Mouse (Mus musculus) Patski (cell line): Measurements from ENCODE around the gene Zic1. TPM values are rescaled to one million over a fixed set of nuclear protein-coding genes. Genes with fewer than 3 reads are reported as not detected.

ENCODE experiments used
- ATAC-seq: fragments of 100-300 bp; one replicate; pipeline ENCODE4 v1.8.0; 2021
- CTCF ChIA-PET: fragments of 350-600 bp; sonication (Branson Sonifier 250); formaldehyde crosslinking; loops from one replicate; lab custom pipeline; 2022; ENCODE audit warnings: inconsistent platforms; lab: Charles Lee
- POLR2A ChIA-PET: fragments of 350-600 bp; sonication (Branson Sonifier 250); formaldehyde crosslinking; loops from one replicate; lab custom pipeline; 2022; ENCODE audit warnings: antibody characterized with exemption, inconsistent platforms; lab: Charles Lee
- DNase-seq: peaks from one replicate; pipeline ENCODE4 v3.0.0-alpha.2; 2011; ENCODE audit warnings: low read depth, low spot score
- H3K27me3 ChIP-seq: fragments of 371-371 bp; one replicate; pipeline ENCODE4 v1.5.1; 2021
- CTCF ChIP-seq: fragments of 100-300 bp; IDR thresholded peaks from one replicate; pipeline ENCODE4 v1.5.1; 2021
- in situ Hi-C: fragments of 300-500 bp; cut with MboI; formaldehyde crosslinking; loops from 3 replicates; pipeline ENCODE4 v1.11.1; 2018; ENCODE audit warnings: low pct_unique_long_range_greater_than_20kb, mixed read lengths
- polyA plus RNA-seq: library from polyadenylated mRNA; unstranded; gene quantifications from one replicate; pipeline ENCODE4 v1.2.3, GENCODE M21; 2021

Gene Zic1
- polyA plus RNA-seq, 1 experiment from 2014 or later = not detected

- ChIA-PET POLR2A (no interaction called here), CTCF (no interaction called here)
- no peak for TF ChIP-seq CTCF
- no peak for DNase-seq
- no peak for ATAC-seq
- peaks cover 71% of the 10 kb centered on the region for H3K27me3 ChIP-seq
- in situ Hi-C loops = no loop called here
Observed at GRCm38 (mm10) chr9:91395066-91395772, 29.6 kb upstream of the Zic1 start.

- CTCF ChIA-PET = no interaction called here
- ATAC-seq = no peak
- DNase-seq = no peak
- POLR2A ChIA-PET = no interaction called here
- peaks cover 66% of the 10 kb centered on the region for H3K27me3 ChIP-seq
- in situ Hi-C loops = no loop called here
- no peak for TF ChIP-seq CTCF
Observed at GRCm38 (mm10) chr9:91394211-91394646, 28.6 kb upstream of the Zic1 start.

DNA sequence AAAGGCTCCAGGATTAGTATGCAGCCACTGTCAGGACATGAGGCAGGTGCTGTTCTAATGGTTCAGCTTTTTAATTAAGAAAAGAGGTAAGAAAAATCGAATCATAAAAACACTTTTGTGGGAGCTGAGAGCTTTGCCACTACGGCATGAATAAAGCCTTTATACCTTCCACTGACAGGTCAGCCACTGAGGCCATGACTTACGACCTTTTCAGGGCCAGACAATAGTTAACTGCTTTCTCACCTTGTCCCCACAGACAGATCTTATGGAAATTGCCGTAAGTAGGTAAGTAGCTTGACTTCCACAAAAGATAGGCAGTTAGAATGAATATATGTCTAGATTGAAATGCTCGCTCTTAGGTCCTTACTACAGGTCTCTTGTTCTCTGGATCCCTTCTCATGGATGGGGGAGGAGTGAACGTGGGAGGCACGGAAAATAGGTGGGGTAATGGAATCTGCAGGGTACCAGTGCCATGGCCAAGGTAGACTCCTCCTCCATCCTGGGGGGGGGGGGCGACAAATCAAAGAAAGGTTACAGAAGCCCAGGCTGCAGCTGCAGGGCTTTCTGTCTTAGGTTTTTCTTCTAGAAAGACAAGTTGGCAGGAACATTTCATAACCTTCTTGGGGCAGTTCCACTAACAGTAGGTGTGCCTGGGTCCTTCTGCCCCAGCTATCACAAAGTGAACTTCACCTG lies 27.9 kb upstream of the Zic1 start:
- no peak for DNase-seq
- in situ Hi-C loops = no loop called here
- ChIA-PET CTCF (no interaction called here), POLR2A (no interaction called here)
- ATAC-seq = no peak
- TF ChIP-seq CTCF = no peak
- H3K27me3 ChIP-seq = peaks cover 66% of the 10 kb centered on the region

DNA sequence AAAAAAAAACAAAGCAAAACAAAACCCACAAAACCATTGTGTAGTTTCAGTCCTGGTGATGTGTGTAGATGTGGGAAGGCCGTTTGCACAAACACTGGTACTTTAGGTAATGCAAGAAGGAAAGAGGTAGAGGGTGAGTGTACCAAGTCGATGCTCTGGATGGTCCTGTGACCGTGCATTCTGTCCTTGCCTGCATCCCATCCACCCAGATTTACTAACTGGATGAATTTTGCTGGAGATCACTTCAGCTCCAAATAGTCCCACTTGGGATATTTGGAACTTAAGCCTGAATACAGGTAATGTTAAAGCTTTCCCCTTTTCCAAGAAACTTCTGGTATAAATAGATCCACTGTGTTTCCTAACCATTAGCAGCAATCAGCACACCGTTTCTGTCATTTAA lies 22.6 kb upstream of the Zic1 start:
- H3K27me3 ChIP-seq = peaks cover 74% of the 10 kb centered on the region
- TF ChIP-seq CTCF = no peak
- ChIA-PET CTCF (no interaction called here), POLR2A (no interaction called here)
- DNase-seq (no peak), ATAC-seq (no peak)
- in situ Hi-C loops = no loop called here

DNA sequence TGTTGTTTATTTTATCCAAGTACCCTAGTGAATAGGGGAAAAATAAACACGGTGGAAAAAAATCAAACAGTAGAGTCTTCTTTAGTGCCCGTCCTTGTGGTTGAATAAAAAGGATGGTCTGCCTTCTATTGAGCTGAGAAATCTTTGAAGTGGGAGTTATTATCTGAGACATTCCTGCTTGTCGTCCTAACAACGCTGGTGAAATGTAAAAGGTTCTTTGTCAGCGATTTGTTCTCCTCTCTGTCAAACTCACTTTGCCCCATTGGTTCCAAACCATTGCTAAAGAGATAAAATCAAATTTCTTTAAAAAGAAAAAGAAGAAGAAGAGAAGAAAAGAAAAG lies 22.1 kb upstream of the Zic1 start:
- ATAC-seq (no peak), DNase-seq (no peak)

DNA sequence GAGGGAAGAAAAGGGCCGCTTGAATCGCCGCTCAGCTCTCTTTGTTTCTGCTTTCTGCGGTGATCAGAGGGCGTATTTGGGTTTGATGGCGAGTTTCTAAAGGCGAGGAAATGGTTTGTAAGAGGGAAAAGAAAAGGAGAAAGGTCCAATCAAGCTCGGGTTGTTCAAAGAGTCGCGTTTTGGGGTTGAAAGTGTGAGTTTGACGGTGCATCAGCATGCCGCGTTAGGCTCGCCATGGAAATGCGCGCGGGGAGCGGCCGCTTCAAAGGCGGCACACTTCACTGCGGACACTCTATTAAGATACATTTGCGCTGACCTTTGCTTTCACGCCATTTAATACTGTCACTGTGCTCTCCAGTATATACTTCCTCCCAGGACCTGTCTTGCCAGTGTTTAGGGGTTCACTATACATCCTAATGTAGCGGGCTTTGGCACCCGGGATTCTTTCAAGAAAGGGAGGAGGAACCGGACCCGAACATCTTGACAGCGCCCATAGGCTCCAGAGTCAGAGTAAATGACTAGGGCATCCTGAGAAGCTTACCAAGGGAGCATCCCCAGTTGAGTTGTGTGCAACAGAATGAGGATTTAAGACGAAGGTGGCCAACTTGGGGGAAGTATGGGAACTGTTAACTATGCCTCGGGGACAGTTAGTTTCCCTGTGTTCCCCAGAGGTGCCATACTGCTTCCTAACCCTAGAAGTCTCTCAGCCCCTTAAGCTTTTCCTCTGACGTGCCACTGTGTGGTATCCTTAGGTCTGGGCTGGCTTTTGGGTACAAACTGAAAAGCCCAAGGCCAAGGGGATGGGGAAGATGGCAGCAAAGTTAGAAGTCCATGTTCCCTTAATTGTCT lies 21.5 kb upstream of the Zic1 start:
- ChIA-PET CTCF (no interaction called here), POLR2A (no interaction called here)
- TF ChIP-seq CTCF = no peak
- DNase-seq = no peak
- no peak for ATAC-seq
- in situ Hi-C loops = no loop called here
- peaks cover 77% of the 10 kb centered on the region for H3K27me3 ChIP-seq

More for the DNA sequence above, 22.1 kb upstream of the Zic1 start:
- H3K27me3 ChIP-seq = peaks cover 75% of the 10 kb centered on the region
- in situ Hi-C loops = no loop called here
- ChIA-PET CTCF (no interaction called here), POLR2A (no interaction called here)
- no peak for TF ChIP-seq CTCF

DNA sequence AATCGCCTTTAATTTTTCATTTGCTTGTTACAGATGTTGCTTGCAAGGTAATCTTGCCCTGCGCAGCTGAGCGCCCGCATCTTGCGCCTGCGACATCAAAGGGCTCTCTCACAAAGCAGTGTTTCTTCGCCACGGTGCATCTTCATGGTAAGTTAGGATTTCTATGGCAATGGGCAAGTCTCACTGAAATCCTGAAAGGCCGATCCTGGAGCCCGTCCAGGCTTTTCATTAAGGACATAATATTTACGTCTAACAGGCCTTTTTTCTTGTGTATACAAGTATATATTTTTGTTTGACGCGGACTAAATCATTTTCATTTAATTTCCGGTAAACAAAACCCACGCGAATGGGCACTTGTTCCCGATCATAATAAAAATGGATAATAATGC lies 20.9 kb upstream of the Zic1 start:
- ATAC-seq (no peak), DNase-seq (no peak)
- CTCF ChIA-PET = no interaction called here
- in situ Hi-C loops = no loop called here
- POLR2A ChIA-PET = no interaction called here
- TF ChIP-seq CTCF = no peak
- H3K27me3 ChIP-seq = peaks cover 70% of the 10 kb centered on the region

DNA sequence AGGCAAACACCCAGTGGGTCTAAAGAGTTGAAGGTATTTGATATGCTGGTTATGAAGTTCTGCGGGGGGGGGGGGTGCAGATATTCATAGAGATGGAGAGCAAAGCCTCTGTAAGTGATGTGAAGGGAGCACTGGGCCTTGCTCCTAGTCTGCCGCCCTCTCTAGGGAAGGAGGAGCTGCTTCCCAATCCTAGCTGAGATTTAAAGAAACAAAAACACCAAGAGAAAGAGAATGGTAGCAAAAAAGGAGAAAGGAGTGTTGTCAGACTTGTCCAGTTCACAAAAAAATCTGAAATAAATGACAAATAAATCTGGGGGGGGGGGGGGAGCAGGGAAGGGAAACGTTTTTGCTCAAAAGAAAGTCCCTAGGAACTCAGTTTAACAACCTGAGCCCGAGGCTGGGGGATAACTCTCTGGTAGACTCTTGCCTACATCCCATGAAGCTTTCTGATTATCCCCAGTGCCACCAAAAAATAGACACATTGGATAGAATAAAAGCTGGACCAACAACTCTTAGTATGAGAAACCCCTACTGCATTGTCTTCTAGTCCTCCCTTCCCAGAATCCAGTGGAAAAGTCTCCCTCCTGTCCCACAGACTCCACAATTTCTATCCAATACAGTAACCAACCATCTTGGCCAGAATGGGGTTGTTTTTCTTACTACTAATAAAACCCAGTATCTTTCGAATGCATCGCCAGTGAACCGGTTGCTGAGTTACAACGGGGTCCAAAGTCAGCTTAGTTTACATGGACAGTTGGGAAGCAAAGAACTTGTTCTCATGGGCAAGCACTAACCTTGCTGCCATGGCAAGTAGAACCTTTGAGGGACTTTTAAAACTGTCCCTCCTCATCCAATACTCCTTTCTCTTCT lies 20.2 kb upstream of the Zic1 start:
- ChIA-PET CTCF (no interaction called here), POLR2A (no interaction called here)
- no peak for ATAC-seq
- no peak for TF ChIP-seq CTCF
- DNase-seq = no peak
- H3K27me3 ChIP-seq = peaks cover 67% of the 10 kb centered on the region
- in situ Hi-C loops = no loop called here

DNA sequence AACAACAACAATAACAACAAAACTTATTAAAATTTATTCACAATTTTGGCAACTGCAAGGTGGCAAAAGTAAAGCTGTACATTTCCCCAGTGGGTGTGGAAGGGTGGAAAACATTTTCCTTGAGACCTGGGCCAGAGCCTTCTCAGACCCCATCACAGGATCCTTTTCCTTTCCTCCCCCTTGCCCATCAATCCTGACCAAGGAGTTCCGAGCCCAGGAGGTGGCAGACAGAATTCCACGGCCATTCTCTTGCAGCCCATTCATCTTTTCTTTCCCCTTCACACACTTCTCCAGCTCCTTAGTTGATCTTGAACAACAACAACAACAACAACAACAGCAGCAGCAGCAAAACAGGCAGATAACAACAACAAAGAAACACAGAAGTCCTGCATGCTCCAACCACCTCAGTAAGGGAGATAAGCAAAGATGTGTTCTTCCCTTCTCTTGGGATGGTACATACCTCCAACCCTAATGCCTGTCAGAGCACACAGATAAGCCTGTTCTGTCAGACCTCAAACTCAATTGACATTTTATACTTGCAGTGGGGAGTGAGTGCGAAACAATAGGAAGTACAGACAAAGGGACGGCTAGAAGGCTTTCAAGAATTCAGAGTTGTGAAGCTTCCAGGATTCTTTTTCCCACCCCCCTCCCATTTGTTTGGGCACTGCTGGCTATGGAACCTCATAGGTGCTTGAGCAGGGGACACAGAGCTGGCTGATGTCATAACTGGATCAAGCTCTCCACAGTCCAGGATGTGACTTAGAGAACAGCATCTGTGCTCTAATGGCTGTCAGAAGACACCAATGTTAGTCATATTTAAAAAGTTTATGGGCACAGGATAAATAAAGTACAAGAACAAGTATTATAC lies 19.3 kb upstream of the Zic1 start:
- ChIA-PET CTCF (no interaction called here), POLR2A (no interaction called here)
- TF ChIP-seq CTCF = no peak
- no peak for DNase-seq
- peaks cover 67% of the 10 kb centered on the region for H3K27me3 ChIP-seq
- no peak for ATAC-seq
- in situ Hi-C loops = no loop called here
